Mouse (Mus musculus) testis, adult 2 months (tissue): ENCODE results near the gene Slc2a1.

Experiments
- CTCF ChIP-seq: fragments of 200-500 bp; IDR thresholded peaks from 2 replicates; pipeline ENCODE4 v1.5.1; 2012; ENCODE audit warnings: low read depth, mild to moderate bottlenecking, inconsistent platforms, low read length, moderate library complexity; ENCODE audit not compliant: control insufficient read depth, insufficient read depth, insufficient replicate concordance
- POLR2A ChIP-seq: fragments of 200-500 bp; IDR thresholded peaks from 2 replicates; pipeline ENCODE4 v1.6.1; 2012; ENCODE audit warnings: low read depth, mild to moderate bottlenecking, inconsistent platforms, low read length, moderate library complexity; ENCODE audit not compliant: control insufficient read depth

GRCm38 (mm10) chr4:119141191-119141590, 32.7 kb downstream of the Slc2a1 start:
- no peak for TF ChIP-seq POLR2A
- no peak for TF ChIP-seq CTCF
